In genomic region chr6:127708218-127708628, GRCm38 (mm10) we compare ENCODE assay signal across 10 mouse cellular contexts.
A peak's percentile ranks its signal among the peaks of the same experiment; 100 is the strongest.
DNase-seq lines count a peak whose midpoint lies in the region; ATAC-seq and TF ChIP-seq lines count a peak whose summit lies in the region.
"Had no signal": no experiment of that assay in that cellular context is flagged by ENCODE, and none has a peak within 500 bp of the region (broad histone marks: within the 10 kb centered on the region; RNA-seq: fewer than 3 reads in every experiment).

No protein-coding gene starts in this region.

- no peak overlapping the region for H3K9ac ChIP-seq in heart, embryonic 16.5 days (ENCODE audit: low read length)
- no peak overlapping the region for H3K9ac ChIP-seq in forebrain, embryonic 16.5 days (replicated peaks; ENCODE audit: low read depth, low read length)
- H3K9ac ChIP-seq in midbrain, embryonic 11.5 days (ENCODE audit: low read length): no peak overlapping the region

- H3K27ac ChIP-seq in heart, embryonic 16.5 days (ENCODE audit: low read length): no peak overlapping the region
- H3K27ac ChIP-seq in forebrain, embryonic 16.5 days (ENCODE audit: low read length): no peak overlapping the region
- H3K27ac ChIP-seq in midbrain, embryonic 11.5 days (ENCODE audit: low read depth, low read length): peak overlapping the region; percentile 40; the same call in 1 of the 2 replicates
- H3K27ac ChIP-seq in cerebellum, adult 2 months (ENCODE audit: insufficient read depth, low read length): no peak overlapping the region

- TF ChIP-seq CTCF in cerebellum, adult 2 months (IDR thresholded peaks at IDR 0.05; ENCODE audit: borderline replicate concordance, insufficient read depth, low read depth, low read length): no peak

- DNase-seq in heart, adult 8-10 months (ENCODE audit: low spot score): no peak
- DNase-seq in brain, adult 2 months (ENCODE audit: low read depth, low spot score): peak; percentile 24
- no peak for DNase-seq in midbrain, embryonic 11.5 days (ENCODE audit: low spot score, missing footprints)
- DNase-seq in cerebellum, adult 2 months: no peak
- DNase-seq in B cell, adult 2 months: no peak
- DNase-seq in kidney, postnatal 14 days: no peak
- DNase-seq: heart, postnatal 10 days had no signal

- H3K27me3 ChIP-seq in heart, embryonic 16.5 days (ENCODE audit: control insufficient read depth, insufficient read depth, low read length): no peaks in the 10 kb centered on the region
- H3K27me3 ChIP-seq in forebrain, embryonic 16.5 days (replicated peaks; ENCODE audit: control insufficient read depth, insufficient read depth, low read length): no peaks in the 10 kb centered on the region
- 0 out of 2 replicates have a peak, but pooled peaks cover 2% of the 10 kb centered on the region for H3K27me3 ChIP-seq in midbrain, embryonic 11.5 days (ENCODE audit: control insufficient read depth, insufficient read depth, low read length)
- no peaks in the 10 kb centered on the region for H3K27me3 ChIP-seq in cerebellum, adult 2 months (ENCODE audit: control insufficient read depth, insufficient read depth, low read length)

- no peak overlapping the region for H3K4me2 ChIP-seq in heart, embryonic 16.5 days (ENCODE audit: low read depth, low read length)
- no peak overlapping the region for H3K4me2 ChIP-seq in forebrain, embryonic 16.5 days (ENCODE audit: low read length)
- no peak overlapping the region for H3K4me2 ChIP-seq in midbrain, embryonic 11.5 days

- no peaks in the 10 kb centered on the region for H3K36me3 ChIP-seq in heart, embryonic 16.5 days (ENCODE audit: control insufficient read depth, insufficient read depth)
- no peaks in the 10 kb centered on the region for H3K36me3 ChIP-seq in forebrain, embryonic 16.5 days (ENCODE audit: control insufficient read depth, insufficient read depth)
- no peaks in the 10 kb centered on the region; the same call in 1 of the 2 replicates for H3K36me3 ChIP-seq in midbrain, embryonic 11.5 days (ENCODE audit: control insufficient read depth, insufficient read depth, low read length)

- peak; percentile 32 for ATAC-seq in heart, embryonic 16.5 days (replicated peaks; ENCODE audit: extremely low read depth, insufficient read depth, low FRiP score)
- peak; percentile 59 for ATAC-seq in forebrain, embryonic 16.5 days
- ATAC-seq in midbrain, embryonic 11.5 days (ENCODE audit: low FRiP score): peak; percentile 54; the same call in 1 of the 2 replicates
- ATAC-seq: CD4-positive, CD25-positive, alpha-beta regulatory T cell, adult 4 months had no signal

- 57% methylated on average over 1 of the region's 1 CpGs for WGBS in heart, embryonic 16.5 days
- WGBS in forebrain, embryonic 16.5 days: 38% methylated on average over 1 of the region's 1 CpGs
- 73% methylated on average over 1 of the region's 1 CpGs for whole genome bisulfite sequencing in midbrain, embryonic 11.5 days
- 81% methylated on average over 1 of the region's 1 CpGs for WGBS in cerebellum, adult 2 months

- H3K4me3 ChIP-seq in heart, embryonic 16.5 days (ENCODE audit: low read length): no peak overlapping the region
- H3K4me3 ChIP-seq in forebrain, embryonic 16.5 days (replicated peaks; ENCODE audit: low read length): no peak overlapping the region
- H3K4me3 ChIP-seq in midbrain, embryonic 11.5 days (ENCODE audit: low read depth, low read length): no peak overlapping the region
- H3K4me3 ChIP-seq in cerebellum, adult 2 months (replicated peaks; ENCODE audit: insufficient read depth, low read depth, low read length): no peak overlapping the region

- H3K9me3 ChIP-seq in heart, embryonic 16.5 days (replicated peaks; ENCODE audit: control insufficient read depth, low read length): no peaks in the 10 kb centered on the region
- no peaks in the 10 kb centered on the region for H3K9me3 ChIP-seq in forebrain, embryonic 16.5 days (ENCODE audit: control insufficient read depth, low read length)
- no peaks in the 10 kb centered on the region for H3K9me3 ChIP-seq in midbrain, embryonic 11.5 days (ENCODE audit: control insufficient read depth, low read length)

- peaks cover 5% of the 10 kb centered on the region for H3K4me1 ChIP-seq in heart, embryonic 16.5 days (ENCODE audit: control insufficient read depth, insufficient read depth, low read length)
- peaks cover 12% of the 10 kb centered on the region for H3K4me1 ChIP-seq in forebrain, embryonic 16.5 days (replicated peaks; ENCODE audit: control insufficient read depth, insufficient read depth, low read length)
- peaks cover 10% of the 10 kb centered on the region; the same call in 1 of the 2 replicates for H3K4me1 ChIP-seq in midbrain, embryonic 11.5 days (ENCODE audit: control insufficient read depth, insufficient read depth, low read length)
- H3K4me1 ChIP-seq in cerebellum, adult 2 months (ENCODE audit: control insufficient read depth, insufficient read depth, low read length): no peaks in the 10 kb centered on the region

- no peak for TF ChIP-seq POLR2A in cerebellum, adult 2 months (IDR thresholded peaks at IDR 0.05; ENCODE audit: borderline replicate concordance, insufficient read depth, low read length)
